Mouse (Mus musculus) heart, embryonic 15.5 days (tissue): ENCODE measurements around the gene Tor4a. TPM values are rescaled to one million over a fixed set of nuclear protein-coding genes. Genes with fewer than 3 reads are reported as not detected.

Experiments used
- ATAC-seq: fragments of 200-750 bp; cut with Nextera tagmentation; replicated peaks from 2 replicates; pipeline ENCODE4 v1.8.0; 2017; ENCODE audit warnings: low read depth, moderate TSS enrichment; ENCODE audit not compliant: insufficient number of reproducible peaks, insufficient read depth, low FRiP score
- H3K27ac ChIP-seq: fragments of 300-500 bp; sonication (generic); 2 replicates; pipeline ENCODE4 v1.5.1; 2015; ENCODE audit warnings: mild to moderate bottlenecking, inconsistent platforms
- H3K27me3 ChIP-seq: fragments of 300-500 bp; sonication (generic); 2 replicates; pipeline ENCODE4 v1.6.1; 2015; ENCODE audit warnings: inconsistent platforms
- H3K36me3 ChIP-seq: fragments of 300-500 bp; sonication (generic); 2 replicates; pipeline ENCODE4 v1.6.1; 2015; ENCODE audit warnings: mild to moderate bottlenecking, inconsistent platforms
- H3K4me1 ChIP-seq: fragments of 300-500 bp; sonication (generic); replicated peaks from 2 replicates; pipeline ENCODE4 v1.6.1; 2015; ENCODE audit warnings: inconsistent platforms
- H3K4me2 ChIP-seq: fragments of 300-500 bp; sonication (generic); 2 replicates; pipeline ENCODE4 v1.6.1; 2015; ENCODE audit warnings: inconsistent platforms, mild to moderate bottlenecking, moderate library complexity
- H3K4me3 ChIP-seq: fragments of 300-500 bp; sonication (generic); 2 replicates; pipeline ENCODE4 v1.5.1; 2015; ENCODE audit warnings: mild to moderate bottlenecking, inconsistent platforms
- H3K9ac ChIP-seq: fragments of 300-500 bp; sonication (generic); 2 replicates; pipeline ENCODE4 v1.6.1; 2015; ENCODE audit warnings: mild to moderate bottlenecking, inconsistent platforms
- H3K9me3 ChIP-seq: fragments of 300-500 bp; sonication (generic); replicated peaks from 2 replicates; pipeline ENCODE4 v1.6.1; 2016; ENCODE audit warnings: inconsistent platforms
- WGBS: fragments of 180-500 bp; shearing (Covaris S2); methylation state at CpG from one replicate; pipeline ENCODE4 v1.1.7; 2015; ENCODE audit warnings: mixed read lengths; 5-methylcytosine and 5-hydroxymethylcytosine counted together
- polyA plus RNA-seq: library from polyadenylated mRNA; unstranded; fragments of >200 nt; fragmentation: Nextera tagmentation; extraction: Ambion mirVana; gene quantifications from 2 replicates; pipeline ENCODE4 v1.2.1, GENCODE M21; 2015

Gene Tor4a
- polyA plus RNA-seq, 1 experiment from 2014 or later: 5.8 TPM

- H3K4me1 ChIP-seq: no peaks in the 10 kb centered on the region
- no peak overlapping the region for H3K4me2 ChIP-seq
- no peak overlapping the region for H3K27ac ChIP-seq
- H3K36me3 ChIP-seq: no peaks in the 10 kb centered on the region
- 47% methylated on average over 5 of the region's 5 CpGs for WGBS
- no peak overlapping the region for H3K4me3 ChIP-seq
- ATAC-seq: no peak
- peaks cover 55% of the 10 kb centered on the region for H3K27me3 ChIP-seq
- H3K9ac ChIP-seq: no peak overlapping the region
- H3K9me3 ChIP-seq: no peaks in the 10 kb centered on the region
Observed at GRCm38 (mm10) chr2:25234551-25235220, 38.0 kb upstream of the Tor4a start.

- Histone ChIP-seq H3K4me2 (no peak within 1 kb of the TSS), H3K27ac (no peak within 1 kb of the TSS), H3K9ac (no peak within 1 kb of the TSS), H3K9me3 (no peaks in the 10 kb centered on the region), H3K4me3 (no peak within 1 kb of the TSS), H3K27me3 (peaks cover 53% of the 10 kb centered on the region), H3K36me3 (no peaks in the 10 kb centered on the region), H3K4me1 (no peaks in the 10 kb centered on the region)
- 85% methylated on average over 3 of the region's 3 CpGs for WGBS
- ATAC-seq: no peak
Observed at GRCm38 (mm10) chr2:25234050-25234449, 37.4 kb upstream of the Tor4a start, which contains the start of gene Slc34a3. Gene Slc34a3, minus strand, starts transcription at chr2:25234364.

- Histone ChIP-seq H3K36me3 (no peaks in the 10 kb centered on the region), H3K27me3 (peaks cover 52% of the 10 kb centered on the region), H3K9me3 (no peaks in the 10 kb centered on the region), H3K4me3 (no peak overlapping the region), H3K4me1 (peaks cover 5% of the 10 kb centered on the region; the same call in 1 of the 2 replicates), H3K9ac (no peak overlapping the region), H3K27ac (no peak overlapping the region), H3K4me2 (no peak overlapping the region)
- WGBS: 66% methylated on average over 4 of the region's 4 CpGs
- no peak for ATAC-seq
Observed at GRCm38 (mm10) chr2:25233421-25233820, 36.7 kb upstream of the Tor4a start.

DNA sequence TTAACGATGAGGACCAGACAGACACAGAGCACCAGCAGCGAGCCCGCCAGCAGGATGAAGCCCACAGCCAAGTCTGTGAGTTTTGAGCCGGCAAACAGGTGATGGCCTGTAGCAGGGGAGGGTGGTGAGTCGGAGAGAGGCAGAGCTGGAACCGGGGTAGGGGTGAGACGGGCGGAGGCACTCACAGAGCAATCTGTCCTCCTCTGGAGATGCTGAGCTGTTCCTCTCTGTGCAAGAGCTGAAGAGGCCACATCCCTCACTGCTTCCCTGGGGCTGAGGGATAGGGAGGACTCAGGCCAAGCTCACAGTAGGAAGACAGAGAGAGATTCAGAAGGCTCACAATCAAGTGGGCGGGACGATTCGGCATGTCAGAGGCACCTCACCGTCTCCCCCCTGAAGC is 34.4 kb upstream of the Tor4a start:
- Histone ChIP-seq H3K36me3 (no peaks in the 10 kb centered on the region), H3K4me1 (peaks cover 10% of the 10 kb centered on the region), H3K4me3 (no peak overlapping the region), H3K27ac (no peak overlapping the region), H3K9me3 (no peaks in the 10 kb centered on the region), H3K9ac (no peak overlapping the region), H3K4me2 (no peak overlapping the region), H3K27me3 (peaks cover 43% of the 10 kb centered on the region)
- ATAC-seq: no peak
- WGBS: 56% methylated on average over 12 of the region's 12 CpGs

GRCm38 (mm10) chr2:25230581-25230980 is 33.9 kb upstream of the Tor4a start:
- ATAC-seq: no peak
- Histone ChIP-seq H3K4me2 (no peak overlapping the region), H3K36me3 (no peaks in the 10 kb centered on the region), H3K9ac (no peak overlapping the region), H3K27me3 (peaks cover 38% of the 10 kb centered on the region), H3K9me3 (no peaks in the 10 kb centered on the region), H3K4me1 (peaks cover 14% of the 10 kb centered on the region), H3K27ac (no peak overlapping the region), H3K4me3 (no peak overlapping the region)
- 83% methylated on average over 7 of the region's 7 CpGs for WGBS

DNA sequence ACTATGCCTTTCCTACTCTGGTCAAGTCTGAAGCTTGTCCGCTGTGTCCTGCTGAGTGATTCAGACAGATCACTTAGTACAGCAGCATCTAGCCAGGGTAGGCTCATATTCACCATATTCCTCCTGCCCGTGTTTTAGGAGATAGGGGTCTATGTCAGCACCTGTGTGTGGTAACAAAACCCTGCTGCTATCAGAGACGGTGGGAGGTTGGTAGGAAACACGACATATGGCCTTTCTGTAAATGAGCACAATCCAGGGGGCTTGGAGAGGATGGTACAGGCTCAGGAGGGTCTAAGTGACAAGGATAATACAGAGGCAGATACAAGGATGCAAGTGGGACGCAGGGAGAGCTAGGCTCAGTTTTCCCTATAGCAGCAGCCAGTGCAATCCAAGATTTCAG is 32.9 kb upstream of the Tor4a start:
- Histone ChIP-seq H3K4me1 (peaks cover 17% of the 10 kb centered on the region), H3K9ac (no peak overlapping the region), H3K27ac (no peak overlapping the region), H3K4me3 (no peak overlapping the region), H3K9me3 (no peaks in the 10 kb centered on the region), H3K36me3 (no peaks in the 10 kb centered on the region), H3K4me2 (no peak overlapping the region), H3K27me3 (peaks cover 29% of the 10 kb centered on the region)
- 67% methylated on average over 5 of the region's 5 CpGs for WGBS
- no peak for ATAC-seq

GRCm38 (mm10) chr2:25228995-25229530 is 32.4 kb upstream of the Tor4a start:
- Histone ChIP-seq H3K9ac (no peak overlapping the region), H3K27me3 (peaks cover 28% of the 10 kb centered on the region), H3K4me3 (peak overlapping the region; percentile 36; the same call in 1 of the 2 replicates), H3K4me1 (peaks cover 17% of the 10 kb centered on the region), H3K4me2 (peak overlapping the region; percentile 59; the same call in 1 of the 2 replicates), H3K9me3 (no peaks in the 10 kb centered on the region), H3K36me3 (no peaks in the 10 kb centered on the region), H3K27ac (no peak overlapping the region)
- WGBS: 66% methylated on average over 6 of the region's 6 CpGs
- no peak for ATAC-seq

GRCm38 (mm10) chr2:25228431-25228889 is 31.8 kb upstream of the Tor4a start:
- Histone ChIP-seq H3K36me3 (no peaks in the 10 kb centered on the region), H3K9ac (peak overlapping the region; percentile 21), H3K27ac (peak overlapping the region; percentile 73), H3K4me3 (peak overlapping the region; percentile 36), H3K27me3 (peaks cover 28% of the 10 kb centered on the region), H3K4me2 (peak overlapping the region; percentile 59), H3K9me3 (no peaks in the 10 kb centered on the region), H3K4me1 (peaks cover 21% of the 10 kb centered on the region)
- no peak for ATAC-seq
- WGBS: under 1% methylated on average over 7 of the region's 7 CpGs

DNA sequence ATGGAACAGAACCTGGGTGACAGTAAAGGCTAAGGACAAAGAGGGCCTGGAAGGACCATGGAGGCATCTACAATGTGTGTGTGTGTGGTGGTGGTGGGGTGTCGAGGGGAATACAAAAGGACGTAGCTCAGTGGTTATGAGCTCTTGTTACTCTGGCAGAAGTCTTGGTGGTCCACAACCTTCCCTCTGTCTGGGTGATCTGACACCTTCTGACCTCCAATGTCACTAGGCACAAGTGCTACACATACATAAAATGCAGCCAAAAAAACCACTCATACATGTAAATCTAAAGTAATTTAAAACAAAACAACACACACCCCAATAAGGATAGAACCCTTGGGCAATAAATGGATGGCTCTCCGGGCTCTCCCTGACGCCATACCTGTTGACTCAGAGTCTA is 30.7 kb upstream of the Tor4a start:
- no peaks in the 10 kb centered on the region for H3K9me3 ChIP-seq
- no peaks in the 10 kb centered on the region for H3K36me3 ChIP-seq
- no peak overlapping the region for H3K4me2 ChIP-seq
- 86% methylated on average over 4 of the region's 4 CpGs for WGBS
- peaks cover 23% of the 10 kb centered on the region for H3K27me3 ChIP-seq
- peaks cover 25% of the 10 kb centered on the region for H3K4me1 ChIP-seq
- no peak overlapping the region for H3K9ac ChIP-seq
- no peak overlapping the region for H3K4me3 ChIP-seq
- H3K27ac ChIP-seq: no peak overlapping the region
- ATAC-seq: no peak

GRCm38 (mm10) chr2:25226864-25227263 is 30.2 kb upstream of the Tor4a start:
- Histone ChIP-seq H3K9ac (no peak overlapping the region), H3K27ac (no peak overlapping the region), H3K4me1 (peaks cover 25% of the 10 kb centered on the region), H3K36me3 (peaks cover 2% of the 10 kb centered on the region; the same call in 1 of the 2 replicates), H3K4me2 (no peak overlapping the region), H3K27me3 (peaks cover 22% of the 10 kb centered on the region), H3K4me3 (no peak overlapping the region), H3K9me3 (no peaks in the 10 kb centered on the region)
- 79% methylated on average over 5 of the region's 5 CpGs for WGBS
- ATAC-seq: no peak

GRCm38 (mm10) chr2:25225811-25226379 is 29.2 kb upstream of the Tor4a start:
- H3K9me3 ChIP-seq: no peaks in the 10 kb centered on the region
- peak overlapping the region; percentile 55 for H3K4me3 ChIP-seq
- peaks cover 11% of the 10 kb centered on the region; the same call in 1 of the 2 replicates for H3K36me3 ChIP-seq
- H3K4me2 ChIP-seq: peak overlapping the region; percentile 61
- peak overlapping the region; percentile 98 for H3K27ac ChIP-seq
- peaks cover 16% of the 10 kb centered on the region for H3K27me3 ChIP-seq
- 0 out of 2 replicates have a peak overlapping the region, but pooled peaks have one; percentile 61 for H3K9ac ChIP-seq
- 70% methylated on average over 8 of the region's 8 CpGs for WGBS
- H3K4me1 ChIP-seq: peaks cover 25% of the 10 kb centered on the region
- ATAC-seq: no peak
